Mouse (Mus musculus): Measurements from ENCODE around the gene Fam222a. TPM values are rescaled to one million over a fixed set of nuclear protein-coding genes. Genes with fewer than 3 reads are reported as not detected.

The Fam222a gene
- total RNA-seq, 2 experiments from 2014 or later: 0.33 to 0.66 TPM

GRCm38 (mm10) chr5:114653656-114654437 is 86.0 kb downstream of the Fam222a start:
- DNase-seq (ENCODE audit: low spot score): peak; percentile 28

GRCm38 (mm10) chr5:114655721-114656120 is 87.9 kb downstream of the Fam222a start:
- DNase-seq (ENCODE audit: low spot score): no peak

- no peak for DNase-seq (ENCODE audit: low spot score)
Measured at GRCm38 (mm10) chr5:114656305-114656704, 88.5 kb downstream of the Fam222a start.

- DNase-seq (ENCODE audit: low spot score): no peak
Measured at GRCm38 (mm10) chr5:114657426-114657825, 89.6 kb downstream of the Fam222a start.

GRCm38 (mm10) chr5:114658255-114658654 is 90.4 kb downstream of the Fam222a start, which contains the start of gene Trpv4:
Trpv4 (minus strand) TSS chr5:114658421.
- DNase-seq (ENCODE audit: low spot score): no peak

- DNase-seq (ENCODE audit: low spot score): no peak
Measured at GRCm38 (mm10) chr5:114661029-114661428, 93.2 kb downstream of the Fam222a start.

Other genes starting within 250 kb of the Fam222a start
- gene Kctd10, start 187.5 kb upstream of the Fam222a start, total RNA-seq (2021): 10 to 100 TPM; 15.2 to 21.4 TPM
- gene Ube3b, start 187.4 kb upstream of the Fam222a start, total RNA-seq (2021): 100 to 1,000 TPM; 108 to 115 TPM
- gene Mmab, start 124.0 kb upstream of the Fam222a start, total RNA-seq (2021): 10 to 100 TPM; 19.2 to 19.4 TPM
- gene Mvk, start 123.7 kb upstream of the Fam222a start, total RNA-seq (2021): 1 to 10 TPM; 8.4 to 9.4 TPM
- 1 to 10 TPM; 1.8 to 2.1 TPM for gene Trpv4, start 90.4 kb downstream of the Fam222a start, total RNA-seq (2021)
- gene Gltp, start 123.0 kb downstream of the Fam222a start, total RNA-seq (2021): 1 to 10 TPM; 7.2 to 8.7 TPM
- gene Tchp, start 139.7 kb downstream of the Fam222a start, total RNA-seq (2021): 1 to 10 TPM; 2.3 to 2.9 TPM
- 10 to 100 TPM; 16.1 to 17.3 TPM for gene Ankrd13a, start 206.7 kb downstream of the Fam222a start, total RNA-seq (2021)
- 10 to 100 TPM; 13.3 to 16.2 TPM for gene Git2, start 207.5 kb downstream of the Fam222a start, total RNA-seq (2021)

Data from gastrocnemius, adult 18-20 months (tissue).